ENCODE assay signal across 7 mouse cellular contexts in genomic region chr9:114930464-114931090, GRCm38 (mm10). TPM values are rescaled to one million over a fixed set of nuclear protein-coding genes. Genes with fewer than 3 reads are reported as not detected.
A peak's percentile ranks its signal among the peaks of the same experiment; 100 is the strongest.
DNase-seq lines count a peak whose midpoint lies in the region; ATAC-seq and TF ChIP-seq lines count a peak whose summit lies in the region.

No protein-coding gene starts in this region.

- H3K9ac ChIP-seq in midbrain, postnatal 0 days (replicated peaks; ENCODE audit: low read length, poor library complexity, severe bottlenecking), result no peak overlapping the region

- no peaks in the 10 kb centered on the region; the same call in 1 of the 2 replicates for H3K4me1 ChIP-seq in midbrain, postnatal 0 days (ENCODE audit: insufficient read depth, low read length)
- H3K4me1 ChIP-seq in midbrain, embryonic 10.5 days, result peaks cover 32% of the 10 kb centered on the region

- H3K27ac ChIP-seq in midbrain, postnatal 0 days (ENCODE audit: low read depth, low read length), result no peak overlapping the region
- H3K27ac ChIP-seq in midbrain, embryonic 10.5 days (replicated peaks), result no peak overlapping the region

- no peaks in the 10 kb centered on the region for H3K27me3 ChIP-seq in midbrain, postnatal 0 days (ENCODE audit: insufficient read depth, low read length)
- H3K27me3 ChIP-seq in midbrain, embryonic 10.5 days (ENCODE audit: low read depth, poor library complexity, severe bottlenecking), result peaks cover 11% of the 10 kb centered on the region

- peak; percentile 38 for TF ChIP-seq CTCF in midbrain, postnatal 0 days (IDR thresholded peaks at IDR 0.05)

- H3K4me2 ChIP-seq in midbrain, postnatal 0 days (ENCODE audit: low read depth, low read length, poor library complexity, severe bottlenecking), result no peak overlapping the region

- DNase-seq in midbrain, postnatal 0 days (ENCODE audit: low spot score), result peak; percentile 89
- DNase-seq in midbrain, embryonic 10.5 days (ENCODE audit: low spot score), result no peak
- peak; percentile 45 to 48 for DNase-seq in cerebellum, adult 18-20 months
- peak; percentile 45 to 71 for DNase-seq in gastrocnemius, postnatal 4 days (ENCODE audit: low spot score in 2 of 2)
- peak; percentile 41 to 79 for DNase-seq in layer of hippocampus, postnatal 14 days (ENCODE audit: low spot score in 2 of 2)
- peak; percentile 26 for DNase-seq in right cerebral cortex, postnatal 14 days
- DNase-seq in embryo, embryonic 9.5 days (ENCODE audit: extremely low spot score), result no peak

- 50% methylated on average over 9 of the region's 9 CpGs for WGBS in midbrain, postnatal 0 days
- WGBS in midbrain, embryonic 10.5 days, result 68% methylated on average over 9 of the region's 9 CpGs

- H3K36me3 ChIP-seq in midbrain, postnatal 0 days (ENCODE audit: insufficient read depth, low read length), result no peaks in the 10 kb centered on the region
- no peaks in the 10 kb centered on the region for H3K36me3 ChIP-seq in midbrain, embryonic 10.5 days

- H3K4me3 ChIP-seq in midbrain, postnatal 0 days (ENCODE audit: low read depth, low read length), result no peak overlapping the region
- H3K4me3 ChIP-seq in midbrain, embryonic 10.5 days, result no peak overlapping the region

- H3K9me3 ChIP-seq in midbrain, postnatal 0 days (ENCODE audit: low read length), result no peaks in the 10 kb centered on the region
- H3K9me3 ChIP-seq in midbrain, embryonic 10.5 days (replicated peaks), result no peaks in the 10 kb centered on the region

- peak; percentile 48; the same call in 1 of the 2 replicates for ATAC-seq in midbrain, postnatal 0 days (ENCODE audit: low FRiP score)

RNA-seq across cellular contexts. Expression of gene Gpd1l, which starts 3.2 kb away (rescaled TPM):
- total RNA-seq in midbrain, postnatal 0 days (2014; rRNA removed), result 72.1 and 77.7 TPM in 2 replicates
- polyA plus RNA-seq in midbrain, postnatal 0 days (2015; fragmentation: Nextera tagmentation; extraction: Ambion mirVana), result 39.2 and 39.3 TPM in 2 replicates
- 13.6 and 15.2 TPM in 2 replicates for polyA plus RNA-seq in midbrain, embryonic 10.5 days (2016; fragmentation: Nextera tagmentation; extraction: Ambion mirVana)
- total RNA-seq in gastrocnemius, postnatal 4 days (2021), result 10 to 100 TPM; 26.6 to 27.0 TPM
- 10 to 100 TPM; 76.8 to 81.1 TPM for total RNA-seq in layer of hippocampus, postnatal 14 days (2021)

RNA-seq across cellular contexts. Expression of gene Osbpl10, which starts 47.8 kb away (rescaled TPM):
- total RNA-seq in midbrain, postnatal 0 days (2014; rRNA removed), result 22.5 and 23.5 TPM in 2 replicates
- polyA plus RNA-seq in midbrain, postnatal 0 days (2015; fragmentation: Nextera tagmentation; extraction: Ambion mirVana), result 3.0 and 3.2 TPM in 2 replicates
- 0.97 and 1.5 TPM in 2 replicates for polyA plus RNA-seq in midbrain, embryonic 10.5 days (2016; fragmentation: Nextera tagmentation; extraction: Ambion mirVana)
- total RNA-seq in gastrocnemius, postnatal 4 days (2021), result 1 to 10 TPM; 8.2 to 8.4 TPM
- total RNA-seq in layer of hippocampus, postnatal 14 days (2021), result 10 to 100 TPM; 17.1 to 19.7 TPM

RNA-seq across cellular contexts. Expression of gene Rps27rt, which starts 52.0 kb away (rescaled TPM):
- 20.7 and 27.4 TPM in 2 replicates for total RNA-seq in midbrain, postnatal 0 days (2014; rRNA removed)
- polyA plus RNA-seq in midbrain, postnatal 0 days (2015; fragmentation: Nextera tagmentation; extraction: Ambion mirVana), result 195 and 227 TPM in 2 replicates
- polyA plus RNA-seq in midbrain, embryonic 10.5 days (2016; fragmentation: Nextera tagmentation; extraction: Ambion mirVana), result 227 and 286 TPM in 2 replicates
- total RNA-seq in gastrocnemius, postnatal 4 days (2021), result 10 to 100 TPM; 43.9 to 44.9 TPM
- total RNA-seq in layer of hippocampus, postnatal 14 days (2021), result 10 to 100 TPM; 19.4 to 27.4 TPM

Comparison
In these comparisons a context has a peak if more than half of its experiments do, and no peak if none do; other contexts are left out.
1. DNase-seq: peak in midbrain, postnatal 0 days (single experiment), cerebellum, adult 18-20 months (2 of 2), gastrocnemius, postnatal 4 days (2 of 2), layer of hippocampus, postnatal 14 days (2 of 2) and right cerebral cortex, postnatal 14 days (single experiment); none in midbrain, embryonic 10.5 days (single experiment) and embryo, embryonic 9.5 days (single experiment).